Mouse (Mus musculus) heart, embryonic 16.5 days (tissue): ENCODE measurements at regions not wholly inside any gene's neighbourhood (a gene's known extent, or its start where the extent isn't known, plus 50 kb on each side); places are given as distances from the start of the nearest gene placed in this dataset.

Experiments
- ATAC-seq: fragments of 200-750 bp; cut with Nextera tagmentation; replicated peaks from 2 replicates; pipeline ENCODE4 v1.8.0; 2017; ENCODE audit warnings: moderate number of reproducible peaks; ENCODE audit not compliant: insufficient read depth, low FRiP score; ENCODE audit errors: extremely low read depth
- H3K27ac ChIP-seq: fragments of 300-500 bp; sonication (generic); 2 replicates; pipeline ENCODE4 v1.5.1; 2014; ENCODE audit warnings: mild to moderate bottlenecking, low read length, control low read depth, moderate library complexity
- H3K27me3 ChIP-seq: fragments of 300-500 bp; sonication (generic); 2 replicates; pipeline ENCODE4 v1.6.1; 2014; ENCODE audit warnings: low read length, mixed read lengths; ENCODE audit not compliant: control insufficient read depth, insufficient read depth
- H3K36me3 ChIP-seq: fragments of 300-500 bp; sonication (generic); 2 replicates; pipeline ENCODE4 v1.6.1; 2014; ENCODE audit not compliant: control insufficient read depth, insufficient read depth
- H3K4me1 ChIP-seq: fragments of 300-500 bp; sonication (generic); 2 replicates; pipeline ENCODE4 v1.6.1; 2014; ENCODE audit warnings: low read length, mixed read lengths; ENCODE audit not compliant: control insufficient read depth, insufficient read depth
- H3K4me2 ChIP-seq: fragments of 300-500 bp; sonication (generic); 2 replicates; pipeline ENCODE4 v1.6.1; 2014; ENCODE audit warnings: low read depth, mild to moderate bottlenecking, control low read depth, low read length
- H3K4me3 ChIP-seq: fragments of 300-500 bp; sonication (generic); 2 replicates; pipeline ENCODE4 v1.5.1; 2014; ENCODE audit warnings: mild to moderate bottlenecking, control low read depth, low read length
- H3K9ac ChIP-seq: fragments of 300-500 bp; sonication (generic); 2 replicates; pipeline ENCODE4 v1.6.1; 2014; ENCODE audit warnings: low read length, control low read depth
- H3K9me3 ChIP-seq: fragments of 300-500 bp; sonication (generic); replicated peaks from 2 replicates; pipeline ENCODE4 v1.6.1; 2016; ENCODE audit warnings: low read length; ENCODE audit not compliant: control insufficient read depth
- WGBS: fragments of 180-500 bp; shearing (Covaris S2); extraction: QIAGEN DNeasy Blood & Tissue Kit; methylation state at CpG from one replicate; pipeline ENCODE4 v1.1.7; 2014; 5-methylcytosine and 5-hydroxymethylcytosine counted together

- H3K27me3 ChIP-seq = no peaks in the 10 kb centered on the region
- no peaks in the 10 kb centered on the region for H3K9me3 ChIP-seq
- no peak overlapping the region for H3K27ac ChIP-seq
- no peak overlapping the region for H3K9ac ChIP-seq
- no peak overlapping the region for H3K4me2 ChIP-seq
- no peaks in the 10 kb centered on the region for H3K4me1 ChIP-seq
- H3K4me3 ChIP-seq = no peak overlapping the region
- WGBS = 76% methylated on average over 5 of the region's 5 CpGs
- no peaks in the 10 kb centered on the region for H3K36me3 ChIP-seq
- no peak for ATAC-seq
Observed at GRCm38 (mm10) chr16:64216671-64217070, 352.7 kb upstream of the Epha3 start.

DNA sequence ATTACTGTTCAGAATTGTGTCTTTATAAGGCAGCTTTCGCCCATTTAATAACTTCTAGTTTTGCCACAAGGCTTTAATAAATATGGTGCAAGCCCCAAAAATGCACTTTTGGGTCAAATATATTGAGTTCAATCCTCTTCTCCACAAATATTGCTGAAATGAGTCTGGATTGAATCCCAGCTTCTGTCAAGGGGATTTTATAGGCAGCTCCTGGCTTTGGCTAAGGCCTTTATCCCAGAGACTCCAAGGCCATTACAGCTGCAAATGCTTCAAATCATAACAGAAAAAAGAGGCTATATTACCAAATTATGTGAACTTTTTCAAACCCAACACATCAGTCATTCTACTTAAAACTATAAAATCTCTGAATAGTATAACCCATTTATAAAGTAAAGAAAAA, 347.9 kb upstream of the Epha3 start:
- ATAC-seq = no peak
- H3K27me3 ChIP-seq = no peaks in the 10 kb centered on the region
- H3K27ac ChIP-seq = no peak overlapping the region
- 77% methylated on average over 1 of the region's 1 CpGs for WGBS
- no peak overlapping the region for H3K4me2 ChIP-seq
- no peaks in the 10 kb centered on the region for H3K4me1 ChIP-seq
- no peak overlapping the region for H3K4me3 ChIP-seq
- no peaks in the 10 kb centered on the region for H3K36me3 ChIP-seq
- H3K9me3 ChIP-seq = no peaks in the 10 kb centered on the region
- H3K9ac ChIP-seq = no peak overlapping the region

DNA sequence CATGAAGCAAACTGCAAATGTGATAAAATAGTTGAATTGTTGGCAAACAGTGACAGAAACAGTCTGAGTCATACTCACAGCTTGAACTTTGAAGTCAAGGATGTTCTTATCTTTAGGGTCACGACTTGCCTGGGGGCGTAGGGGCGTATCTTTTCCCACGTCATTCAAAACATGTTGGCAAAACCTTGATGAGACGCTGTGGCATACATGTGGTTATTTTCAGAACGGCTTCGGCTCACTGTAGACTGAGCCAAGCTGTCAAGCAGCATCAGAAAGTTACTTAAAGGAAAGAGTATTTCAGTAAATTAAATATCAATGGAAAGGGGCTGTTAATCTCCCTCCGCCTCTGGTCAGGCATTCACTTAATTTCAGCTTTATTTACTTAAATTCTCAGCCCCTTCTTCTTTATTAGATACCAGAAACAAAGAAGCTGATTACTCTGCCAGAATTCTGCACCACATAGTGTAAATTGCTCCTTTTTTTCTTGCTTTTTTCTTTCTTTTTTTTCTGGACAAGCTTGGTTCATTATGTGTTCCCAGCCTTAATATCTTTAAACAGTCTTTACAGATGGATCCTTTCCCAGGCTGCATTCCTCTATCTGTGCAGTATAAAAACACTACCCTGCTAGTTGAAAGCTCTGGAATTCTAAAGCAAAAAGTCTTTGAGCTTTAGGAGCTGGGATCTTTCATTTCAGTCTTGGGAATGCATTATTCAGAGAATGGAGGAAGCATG, 302.9 kb upstream of the Epha3 start:
- ATAC-seq = peak; percentile 45
- Histone ChIP-seq H3K27me3 (no peaks in the 10 kb centered on the region), H3K36me3 (no peaks in the 10 kb centered on the region), H3K9ac (no peak overlapping the region), H3K4me1 (peaks cover 15% of the 10 kb centered on the region), H3K4me2 (peak overlapping the region; percentile 30), H3K9me3 (no peaks in the 10 kb centered on the region), H3K27ac (no peak overlapping the region), H3K4me3 (no peak overlapping the region)
- 18% methylated on average over 8 of the region's 8 CpGs for WGBS

DNA sequence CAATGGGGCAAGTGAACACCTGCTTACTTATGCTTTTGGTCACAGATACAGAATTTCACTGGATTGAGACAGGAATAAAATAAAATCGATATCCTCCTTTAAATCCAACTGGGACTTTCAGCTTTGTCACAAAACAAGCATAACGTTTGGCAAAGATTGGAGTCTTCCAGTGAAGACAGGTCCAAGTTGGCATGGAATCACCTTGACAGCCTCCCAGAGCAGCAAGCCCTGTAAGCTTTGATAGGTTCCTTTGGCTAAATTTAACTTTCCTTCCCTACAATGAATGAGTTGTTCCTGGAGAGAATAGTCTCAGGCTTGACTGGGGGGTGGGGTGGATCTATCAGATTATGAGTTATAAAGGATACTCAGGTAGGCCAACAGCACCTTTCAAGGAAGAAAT, 302.1 kb upstream of the Epha3 start:
- 53% methylated on average over 2 of the region's 2 CpGs for WGBS
- H3K36me3 ChIP-seq = no peaks in the 10 kb centered on the region
- no peak overlapping the region for H3K4me3 ChIP-seq
- H3K9me3 ChIP-seq = no peaks in the 10 kb centered on the region
- no peak overlapping the region for H3K27ac ChIP-seq
- H3K4me2 ChIP-seq = no peak overlapping the region
- no peak for ATAC-seq
- H3K27me3 ChIP-seq = no peaks in the 10 kb centered on the region
- no peak overlapping the region for H3K9ac ChIP-seq
- peaks cover 15% of the 10 kb centered on the region for H3K4me1 ChIP-seq

GRCm38 (mm10) chr16:64145687-64146535, 281.9 kb upstream of the Epha3 start:
- no peaks in the 10 kb centered on the region for H3K27me3 ChIP-seq
- WGBS = 74% methylated on average over 14 of the region's 14 CpGs
- no peak overlapping the region for H3K4me3 ChIP-seq
- H3K36me3 ChIP-seq = no peaks in the 10 kb centered on the region
- H3K9me3 ChIP-seq = no peaks in the 10 kb centered on the region
- H3K9ac ChIP-seq = no peak overlapping the region
- ATAC-seq = no peak
- H3K4me1 ChIP-seq = no peaks in the 10 kb centered on the region; the same call in 1 of the 2 replicates
- no peak overlapping the region for H3K27ac ChIP-seq
- H3K4me2 ChIP-seq = no peak overlapping the region
